Mouse (Mus musculus) heart, embryonic 10.5 days (tissue): ENCODE results near the gene Mypn. TPM values are rescaled to one million over a fixed set of nuclear protein-coding genes. Genes with fewer than 3 reads are reported as not detected.

Source experiments
- DNase-seq: peaks from one replicate; pipeline ENCODE4 v3.0.0-alpha.2; 2017; ENCODE audit warnings: low spot score
- H3K27ac ChIP-seq: fragments of 300-500 bp; sonication (generic); 2 replicates; pipeline ENCODE4 v1.5.1; 2016; ENCODE audit warnings: mild to moderate bottlenecking
- H3K27me3 ChIP-seq: fragments of 300-500 bp; sonication (generic); 2 replicates; pipeline ENCODE4 v1.6.1; 2016; ENCODE audit warnings: mild to moderate bottlenecking; ENCODE audit not compliant: poor library complexity, insufficient read depth, severe bottlenecking
- H3K36me3 ChIP-seq: fragments of 300-500 bp; sonication (generic); 2 replicates; pipeline ENCODE4 v1.6.1; 2016; ENCODE audit warnings: mild to moderate bottlenecking, moderate library complexity
- H3K4me1 ChIP-seq: fragments of 300-500 bp; sonication (generic); 2 replicates; pipeline ENCODE4 v1.6.1; 2016; ENCODE audit warnings: mild to moderate bottlenecking
- H3K4me3 ChIP-seq: fragments of 300-500 bp; sonication (generic); 2 replicates; pipeline ENCODE4 v1.5.1; 2016; ENCODE audit warnings: mild to moderate bottlenecking, moderate library complexity
- H3K9me3 ChIP-seq: fragments of 300-500 bp; sonication (generic); 2 replicates; pipeline ENCODE4 v1.6.1; 2016; ENCODE audit warnings: mild to moderate bottlenecking, moderate library complexity
- WGBS: fragments of 180-500 bp; shearing (Covaris S2); methylation state at CpG from one replicate; pipeline ENCODE4 v1.1.7; 2016; 5-methylcytosine and 5-hydroxymethylcytosine counted together
- polyA plus RNA-seq: library from polyadenylated mRNA; unstranded; fragments of >200 nt; fragmentation: Nextera tagmentation; extraction: Ambion mirVana; gene quantifications from 2 replicates; pipeline ENCODE4 v1.2.1, GENCODE M21; 2016

Gene Mypn
- polyA plus RNA-seq, 1 experiment from 2014 or later: 1.0 TPM

GRCm38 (mm10) chr10:63184451-63184850 lies 19.3 kb downstream of the Mypn start:
- Histone ChIP-seq H3K36me3 (no peaks in the 10 kb centered on the region), H3K27ac (no peak overlapping the region), H3K9me3 (no peaks in the 10 kb centered on the region), H3K27me3 (no peaks in the 10 kb centered on the region), H3K4me3 (no peak overlapping the region), H3K4me1 (peaks cover 5% of the 10 kb centered on the region)
- no peak for DNase-seq
- WGBS: 74% methylated on average over 4 of the region's 4 CpGs

DNA sequence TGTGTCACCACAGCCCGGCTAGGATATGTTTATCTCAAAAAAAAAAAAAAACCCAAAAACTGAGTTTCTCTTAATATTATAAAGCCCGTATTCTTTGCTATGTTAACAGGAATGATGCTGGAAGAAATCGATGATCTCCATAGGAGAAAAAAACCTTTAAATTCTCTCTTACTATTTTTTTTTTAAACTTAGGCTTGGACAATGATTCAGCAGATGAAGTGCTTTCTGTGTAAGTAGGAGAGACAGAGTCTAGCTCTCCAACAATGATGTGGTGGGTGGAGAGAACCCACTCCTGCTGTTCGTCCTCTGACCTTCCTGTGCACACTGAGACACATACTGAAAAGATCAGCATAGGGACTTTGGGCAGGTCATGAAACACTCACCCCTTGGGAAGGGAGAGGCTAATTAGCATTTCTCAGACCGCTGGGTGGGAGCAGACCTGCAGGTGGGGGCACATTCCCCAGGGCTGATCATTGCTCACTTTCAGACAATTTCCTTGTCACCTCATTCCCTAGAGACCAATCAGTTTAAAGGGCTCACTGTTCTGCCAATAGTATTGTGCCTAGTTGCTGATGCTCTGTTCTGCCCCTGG lies 21.5 kb downstream of the Mypn start:
- no peaks in the 10 kb centered on the region for H3K9me3 ChIP-seq
- no peak overlapping the region for H3K4me3 ChIP-seq
- no peaks in the 10 kb centered on the region for H3K36me3 ChIP-seq
- 73% methylated on average over 5 of the region's 5 CpGs for WGBS
- H3K4me1 ChIP-seq: peaks cover 8% of the 10 kb centered on the region
- H3K27ac ChIP-seq: no peak overlapping the region
- no peak for DNase-seq
- H3K27me3 ChIP-seq: no peaks in the 10 kb centered on the region

- Histone ChIP-seq H3K36me3 (no peaks in the 10 kb centered on the region), H3K4me3 (no peak overlapping the region), H3K4me1 (peaks cover 8% of the 10 kb centered on the region), H3K27ac (no peak overlapping the region), H3K9me3 (no peaks in the 10 kb centered on the region), H3K27me3 (no peaks in the 10 kb centered on the region)
- DNase-seq: no peak
- 73% methylated on average over 1 of the region's 1 CpGs for WGBS
These were observed 22.6 kb downstream of the Mypn start for GRCm38 (mm10) chr10:63181166-63181565.

DNA sequence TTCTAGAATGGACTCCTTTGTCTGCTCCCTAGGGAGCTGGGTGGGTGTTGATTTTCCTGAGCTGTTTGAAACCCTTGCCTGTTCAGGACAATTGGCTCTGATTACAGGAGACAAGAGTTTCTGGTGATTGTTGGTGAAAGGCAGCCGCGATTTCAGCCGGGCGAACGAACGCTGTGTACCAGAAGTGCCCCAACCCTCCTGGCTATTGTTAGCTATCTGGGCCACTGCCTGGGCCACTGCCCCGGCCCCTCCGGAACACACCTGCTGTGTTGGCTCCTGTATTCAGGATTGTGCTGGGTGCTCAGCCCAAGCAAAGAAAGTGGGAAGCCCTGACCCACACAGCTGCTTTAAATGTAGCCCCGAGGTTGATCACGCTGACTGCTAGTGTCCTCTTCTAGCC lies 24.2 kb downstream of the Mypn start:
- no peaks in the 10 kb centered on the region for H3K27me3 ChIP-seq
- DNase-seq: no peak
- no peaks in the 10 kb centered on the region for H3K9me3 ChIP-seq
- H3K4me1 ChIP-seq: peaks cover 6% of the 10 kb centered on the region; the same call in 1 of the 2 replicates
- no peaks in the 10 kb centered on the region for H3K36me3 ChIP-seq
- 63% methylated on average over 10 of the region's 10 CpGs for WGBS
- no peak overlapping the region for H3K27ac ChIP-seq
- no peak overlapping the region for H3K4me3 ChIP-seq

GRCm38 (mm10) chr10:63178318-63178717 lies 25.4 kb downstream of the Mypn start:
- peaks cover 6% of the 10 kb centered on the region; the same call in 1 of the 2 replicates for H3K4me1 ChIP-seq
- no peaks in the 10 kb centered on the region for H3K27me3 ChIP-seq
- no peak overlapping the region for H3K27ac ChIP-seq
- 85% methylated on average over 2 of the region's 2 CpGs for WGBS
- no peak overlapping the region for H3K4me3 ChIP-seq
- no peaks in the 10 kb centered on the region for H3K9me3 ChIP-seq
- no peak for DNase-seq
- no peaks in the 10 kb centered on the region for H3K36me3 ChIP-seq

GRCm38 (mm10) chr10:63177286-63178140 lies 26.2 kb downstream of the Mypn start:
- Histone ChIP-seq H3K36me3 (no peaks in the 10 kb centered on the region), H3K27ac (no peak overlapping the region), H3K4me1 (peaks cover 6% of the 10 kb centered on the region; the same call in 1 of the 2 replicates), H3K4me3 (no peak overlapping the region), H3K9me3 (no peaks in the 10 kb centered on the region), H3K27me3 (no peaks in the 10 kb centered on the region)
- no peak for DNase-seq
- 83% methylated on average over 21 of the region's 21 CpGs for WGBS

DNA sequence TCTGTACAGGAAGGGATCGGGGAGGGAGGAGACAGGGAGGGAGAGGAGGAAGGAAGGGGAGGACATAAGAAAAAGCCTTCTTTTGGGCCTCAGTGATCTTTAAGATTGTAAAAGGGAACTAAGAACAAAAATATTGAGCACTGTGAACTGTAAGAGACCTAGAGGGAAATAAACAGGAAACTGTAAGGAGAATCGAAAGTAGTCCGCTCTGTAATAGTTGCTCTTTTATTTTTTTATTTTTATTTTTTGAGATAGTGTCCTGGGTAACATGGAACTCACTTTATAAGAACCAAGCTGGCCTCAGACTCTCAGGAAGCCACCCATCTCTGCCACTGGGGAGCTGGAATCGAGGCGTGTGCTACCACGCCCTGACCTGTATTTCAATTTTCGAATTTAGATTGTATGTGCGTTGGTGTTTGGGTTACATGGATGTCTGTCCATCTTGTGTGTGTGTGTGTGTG lies 27.3 kb downstream of the Mypn start:
- 86% methylated on average over 8 of the region's 8 CpGs for WGBS
- DNase-seq: no peak

DNA sequence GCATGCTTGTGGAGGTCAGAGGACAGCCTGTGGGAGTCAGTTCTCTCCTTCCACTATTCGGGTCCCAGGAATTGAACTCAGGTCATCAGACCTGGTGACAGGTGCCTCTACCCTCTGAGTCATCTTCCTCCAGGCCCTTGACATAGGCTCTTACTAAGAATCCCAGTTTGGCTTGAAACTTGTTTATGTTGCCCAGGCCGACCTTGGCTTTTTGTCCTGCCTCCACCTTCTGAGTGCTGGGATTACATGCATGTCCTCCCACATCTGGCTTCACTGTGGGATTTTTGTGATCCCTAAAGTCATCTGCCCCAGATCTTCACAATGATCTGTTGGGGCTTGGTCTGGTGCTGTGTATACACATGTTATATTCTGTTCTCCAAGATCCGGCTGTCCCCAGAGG lies 31.7 kb downstream of the Mypn start:
- Histone ChIP-seq H3K4me3 (no peak overlapping the region), H3K4me1 (no peaks in the 10 kb centered on the region), H3K27ac (no peak overlapping the region), H3K27me3 (no peaks in the 10 kb centered on the region), H3K9me3 (no peaks in the 10 kb centered on the region), H3K36me3 (no peaks in the 10 kb centered on the region)
- WGBS: 87% methylated on average over 3 of the region's 3 CpGs
- no peak for DNase-seq

More for the DNA sequence above, 27.3 kb downstream of the Mypn start:
- H3K27ac ChIP-seq: no peak overlapping the region
- no peaks in the 10 kb centered on the region for H3K36me3 ChIP-seq
- peaks cover 6% of the 10 kb centered on the region; the same call in 1 of the 2 replicates for H3K4me1 ChIP-seq
- H3K4me3 ChIP-seq: no peak overlapping the region
- H3K9me3 ChIP-seq: no peaks in the 10 kb centered on the region
- H3K27me3 ChIP-seq: no peaks in the 10 kb centered on the region

DNA sequence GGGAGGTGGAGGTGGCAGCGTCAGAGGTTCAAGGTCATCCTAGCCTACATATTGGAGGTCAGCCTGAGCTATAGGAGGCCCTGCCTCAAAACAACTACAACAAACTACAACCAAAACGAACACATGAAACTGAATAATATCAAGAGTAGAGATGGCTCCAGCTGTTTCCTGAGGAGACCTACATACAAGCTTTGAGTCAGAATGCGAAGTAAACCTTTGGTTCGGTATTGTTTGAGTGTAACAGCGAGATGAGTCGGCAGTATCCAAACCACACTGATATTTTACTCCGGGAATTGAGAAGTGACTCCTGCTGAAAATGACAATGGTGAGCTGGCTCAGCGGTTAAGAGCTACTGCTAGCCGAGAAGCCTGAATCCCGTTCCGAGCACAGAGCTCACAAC lies 34.2 kb downstream of the Mypn start:
- Histone ChIP-seq H3K4me3 (no peak overlapping the region), H3K36me3 (no peaks in the 10 kb centered on the region), H3K9me3 (no peaks in the 10 kb centered on the region), H3K4me1 (no peaks in the 10 kb centered on the region), H3K27me3 (no peaks in the 10 kb centered on the region), H3K27ac (no peak overlapping the region)
- no peak for DNase-seq
- WGBS: 88% methylated on average over 11 of the region's 11 CpGs

- WGBS: 89% methylated on average over 12 of the region's 12 CpGs
- no peaks in the 10 kb centered on the region for H3K9me3 ChIP-seq
- H3K4me3 ChIP-seq: no peak overlapping the region
These were observed 35.6 kb downstream of the Mypn start for GRCm38 (mm10) chr10:63168124-63168523.

DNA sequence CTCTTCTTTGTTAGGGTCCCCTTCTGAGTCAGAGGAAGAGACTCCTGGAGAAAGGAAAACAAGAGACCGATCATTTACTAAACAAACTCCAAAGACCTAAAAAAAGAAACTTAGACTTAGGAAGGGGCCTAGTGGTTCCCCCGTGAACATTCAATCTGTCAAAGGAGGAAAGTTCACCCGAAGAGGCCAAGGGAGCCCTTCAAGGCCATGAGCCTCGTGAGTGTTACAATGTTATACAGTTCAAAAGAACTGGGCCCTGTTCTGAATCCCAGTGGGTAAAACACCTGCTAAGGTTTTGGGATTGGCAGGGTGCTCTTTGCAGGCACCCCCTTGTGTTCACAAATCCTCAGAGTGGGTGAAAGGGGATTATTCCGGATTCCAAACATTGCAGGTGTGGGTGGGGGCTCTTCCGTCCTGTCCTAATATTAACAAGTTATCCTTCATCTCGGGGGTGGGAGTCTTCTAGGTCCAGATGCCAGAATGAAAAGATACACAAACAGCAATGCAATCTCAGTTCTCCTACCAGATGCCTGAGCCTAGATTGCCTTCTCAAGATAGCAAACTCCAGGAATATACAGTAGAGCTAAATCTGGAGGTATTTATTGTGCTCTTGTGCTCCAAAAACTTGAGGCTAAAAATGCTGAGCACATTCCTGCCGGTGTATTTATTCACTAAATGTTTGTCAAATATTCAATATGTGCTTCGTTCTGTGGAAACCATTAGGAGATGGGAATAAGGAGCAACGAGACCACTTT lies 36.3 kb downstream of the Mypn start:
- Histone ChIP-seq H3K9me3 (no peaks in the 10 kb centered on the region), H3K4me1 (no peaks in the 10 kb centered on the region), H3K4me3 (no peak overlapping the region), H3K27me3 (no peaks in the 10 kb centered on the region), H3K36me3 (no peaks in the 10 kb centered on the region), H3K27ac (no peak overlapping the region)
- DNase-seq: no peak
- WGBS: 79% methylated on average over 10 of the region's 10 CpGs

More at GRCm38 (mm10) chr10:63168124-63168523, 35.6 kb downstream of the Mypn start:
- no peak for DNase-seq
- no peak overlapping the region for H3K27ac ChIP-seq
- no peaks in the 10 kb centered on the region for H3K4me1 ChIP-seq
- no peaks in the 10 kb centered on the region for H3K27me3 ChIP-seq
- no peaks in the 10 kb centered on the region for H3K36me3 ChIP-seq

DNA sequence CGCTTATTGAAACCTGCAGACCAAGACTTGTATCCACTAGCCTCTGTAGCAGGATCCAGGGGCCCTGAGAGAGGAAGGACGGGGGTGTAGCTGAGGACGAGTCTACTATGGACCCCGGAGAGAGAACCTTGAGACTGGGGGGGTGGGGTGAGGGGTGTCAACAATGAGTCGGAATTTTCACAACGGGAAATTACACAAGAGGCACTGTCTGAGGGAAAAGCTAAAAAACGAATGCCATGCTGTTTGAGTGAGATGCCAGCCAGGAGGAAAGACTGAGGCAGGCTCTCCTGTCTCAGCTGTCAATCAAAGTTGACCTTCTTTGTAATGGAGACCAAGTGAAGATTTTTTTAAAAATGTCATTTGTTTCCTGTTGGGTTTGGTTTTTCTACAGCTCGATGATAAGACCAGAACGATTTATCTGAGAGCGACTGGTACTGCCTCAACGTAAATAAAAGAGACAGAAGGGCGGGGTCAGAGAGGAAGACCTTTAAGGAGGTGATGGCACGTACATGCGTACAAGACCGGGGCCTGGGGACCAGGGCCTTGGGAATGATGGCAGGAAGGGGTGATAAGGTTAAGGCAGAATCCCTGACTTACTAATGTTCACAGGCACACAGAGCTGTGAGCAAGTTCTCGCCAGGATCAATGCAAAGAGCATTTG lies 37.9 kb downstream of the Mypn start:
- WGBS: 63% methylated on average over 16 of the region's 16 CpGs
- H3K9me3 ChIP-seq: no peaks in the 10 kb centered on the region
- DNase-seq: no peak
- H3K4me3 ChIP-seq: no peak overlapping the region
- peaks cover 5% of the 10 kb centered on the region for H3K4me1 ChIP-seq
- no peak overlapping the region for H3K27ac ChIP-seq
- H3K36me3 ChIP-seq: no peaks in the 10 kb centered on the region
- no peaks in the 10 kb centered on the region for H3K27me3 ChIP-seq
